Mouse (Mus musculus) granulocyte monocyte progenitor cell, adult 5-6 weeks (primary cell): Measurements from ENCODE around the gene Krtap8-1. TPM values are rescaled to one million over a fixed set of nuclear protein-coding genes. Genes with fewer than 3 reads are reported as not detected.

ENCODE experiments used
- ATAC-seq: replicated peaks from 2 replicates; pipeline ENCODE4 v1.8.0; 2016; ENCODE audit warnings: mild to moderate bottlenecking, moderate TSS enrichment, inconsistent platforms; ENCODE audit not compliant: poor library complexity, severe bottlenecking
- total RNA-seq, 2 experiments: library from RNA; stranded (forward) in 1 of 2; stranded (reverse) in 1 of 2; fragments of 200-712, 200-1000 nt in 1 of 2; fragments of >200 nt in 1 of 2; fragmentation: Nextera tagmentation in 1 of 2; gene quantifications; 2 replicates each; pipeline ENCODE4 v1.2.3; 2014 to 2017

The Krtap8-1 gene
- total RNA-seq (2014; fragmentation: Nextera tagmentation): not detected in 2 replicates
- not detected in 2 replicates for total RNA-seq (2017)

- ATAC-seq: no peak
These were observed at the start of gene Krtap8-1 for GRCm38 (mm10) chr16:89487852-89488251. TSS of gene Krtap8-1 (minus strand) at chr16:89487952.

GRCm38 (mm10) chr16:89537349-89537748 is 49.6 kb upstream of the Krtap8-1 start:
- no peak for ATAC-seq

DNA sequence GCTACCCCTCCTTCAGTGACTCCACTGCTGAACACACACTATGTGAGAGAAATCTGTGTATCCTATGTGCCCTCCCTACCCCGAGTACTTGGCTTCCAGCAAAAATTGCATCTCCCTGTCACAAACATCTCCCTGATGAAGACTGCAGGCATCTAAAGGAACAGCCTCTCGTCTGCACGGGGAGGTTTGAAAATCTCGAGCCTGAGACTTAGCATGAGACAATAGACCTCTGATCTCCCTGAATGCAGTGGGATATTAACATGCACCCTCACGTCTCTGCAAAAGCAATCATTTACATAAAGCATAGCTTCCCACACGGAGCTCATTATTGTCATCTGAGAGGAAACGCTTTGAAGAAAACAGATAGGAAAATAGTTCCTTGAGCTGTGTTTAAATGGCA is 42.8 kb upstream of the Krtap8-1 start:
- no peak for ATAC-seq

DNA sequence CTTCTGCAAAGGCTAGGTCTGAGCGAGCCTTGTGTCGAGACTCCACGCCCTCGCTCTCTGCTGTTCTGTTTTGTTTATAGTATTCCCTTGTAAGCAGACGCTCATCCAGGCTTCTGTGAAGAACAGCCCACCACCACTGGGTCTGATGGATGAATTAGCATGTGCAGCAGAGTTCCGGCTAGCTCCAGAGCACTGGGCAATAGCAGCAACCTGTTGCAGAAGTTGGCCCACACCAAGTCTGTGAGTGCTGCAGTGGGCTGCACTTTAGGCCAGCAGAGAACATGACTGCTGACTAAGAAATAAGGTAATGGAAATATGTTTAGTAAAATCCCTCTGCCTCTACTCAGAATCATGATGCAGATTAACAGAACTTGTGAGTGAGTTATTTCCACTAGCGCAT is 42.1 kb upstream of the Krtap8-1 start:
- ATAC-seq: no peak

DNA sequence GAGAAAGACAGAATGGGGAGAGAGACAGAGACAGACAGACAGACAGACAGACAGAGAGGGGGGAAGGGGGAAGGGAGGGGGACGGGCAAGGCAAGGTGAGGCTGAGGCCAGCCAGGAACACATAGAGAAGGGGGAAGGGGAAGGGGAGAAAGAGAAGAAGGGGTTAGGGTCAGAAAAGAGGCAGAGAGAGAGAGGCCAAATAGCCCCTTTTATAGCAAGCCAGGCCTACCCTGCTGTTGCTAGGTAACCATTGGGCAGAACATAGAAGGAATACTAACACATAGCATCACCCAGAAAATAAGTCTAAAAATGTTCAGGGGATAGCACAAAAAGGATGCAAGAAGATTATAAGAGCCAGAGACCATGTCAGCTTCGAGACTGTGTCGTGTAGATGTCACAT is 40.6 kb upstream of the Krtap8-1 start:
- no peak for ATAC-seq

GRCm38 (mm10) chr16:89520996-89521395 is 33.2 kb upstream of the Krtap8-1 start:
- no peak for ATAC-seq

DNA sequence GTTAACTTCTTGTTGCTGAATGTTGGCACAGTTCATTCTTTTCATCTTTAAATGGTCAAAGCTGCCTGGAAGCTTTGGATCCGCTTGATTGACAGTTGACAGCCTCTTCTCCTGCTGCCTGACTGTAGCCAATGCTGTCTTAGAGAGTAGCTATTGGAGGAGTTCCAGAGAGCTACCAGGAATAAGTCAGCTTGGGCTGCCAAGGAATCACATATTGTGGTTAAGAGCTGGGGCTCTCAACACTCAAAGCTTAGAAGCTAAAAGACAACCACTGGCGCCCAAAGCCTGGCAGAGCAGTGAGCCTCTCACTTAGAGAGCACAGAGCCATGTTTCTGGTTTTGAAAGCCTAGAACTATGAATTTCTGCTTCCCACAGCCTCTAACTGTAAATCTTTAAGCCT is 32.8 kb upstream of the Krtap8-1 start:
- no peak for ATAC-seq

GRCm38 (mm10) chr16:89520091-89520490 is 32.3 kb upstream of the Krtap8-1 start:
- no peak for ATAC-seq

DNA sequence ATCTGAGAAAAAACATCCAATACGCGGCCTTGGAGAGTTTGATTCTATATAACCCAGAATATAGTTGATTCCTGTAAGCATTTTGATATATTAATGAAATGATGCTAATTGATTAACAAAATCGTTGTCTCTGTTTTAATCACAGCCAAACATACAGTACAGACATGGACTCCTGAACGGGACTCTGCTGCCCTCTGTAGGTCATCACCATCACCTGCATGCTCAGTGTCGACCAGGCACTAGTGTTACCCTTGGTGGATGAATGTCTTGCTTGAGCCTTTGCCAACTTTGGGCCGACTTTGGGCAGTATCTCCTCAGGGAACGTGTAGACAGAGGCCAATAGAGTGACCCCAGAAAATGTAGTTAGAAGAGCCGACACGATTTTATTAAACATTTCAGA is 29.9 kb upstream of the Krtap8-1 start:
- peak; percentile 73 for ATAC-seq

GRCm38 (mm10) chr16:89513431-89513830 is 25.7 kb upstream of the Krtap8-1 start:
- ATAC-seq: no peak

DNA sequence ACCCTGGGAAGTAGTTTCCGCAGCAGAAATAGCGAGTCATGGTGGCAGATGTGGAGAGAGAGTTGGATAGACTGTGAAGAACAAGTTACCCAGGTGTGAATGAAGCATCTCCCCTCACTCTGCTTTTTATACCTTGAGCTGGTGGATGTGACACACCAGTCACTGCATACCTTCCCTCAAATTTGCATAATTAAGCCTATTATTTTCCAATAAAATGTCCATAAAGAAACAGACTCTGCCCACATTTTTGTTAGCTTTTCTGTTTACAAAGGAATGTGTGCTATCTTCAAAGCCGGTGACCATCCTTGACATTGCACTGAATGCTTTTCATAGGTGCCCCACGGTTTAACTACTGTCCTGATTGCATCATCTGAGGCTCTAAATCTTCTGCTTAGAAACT is 20.5 kb upstream of the Krtap8-1 start, which contains the start of gene Krtap7-1:
TSS of gene Krtap7-1 (minus strand) at position 101 of the 400 bp plus-strand sequence.
- no peak for ATAC-seq

DNA sequence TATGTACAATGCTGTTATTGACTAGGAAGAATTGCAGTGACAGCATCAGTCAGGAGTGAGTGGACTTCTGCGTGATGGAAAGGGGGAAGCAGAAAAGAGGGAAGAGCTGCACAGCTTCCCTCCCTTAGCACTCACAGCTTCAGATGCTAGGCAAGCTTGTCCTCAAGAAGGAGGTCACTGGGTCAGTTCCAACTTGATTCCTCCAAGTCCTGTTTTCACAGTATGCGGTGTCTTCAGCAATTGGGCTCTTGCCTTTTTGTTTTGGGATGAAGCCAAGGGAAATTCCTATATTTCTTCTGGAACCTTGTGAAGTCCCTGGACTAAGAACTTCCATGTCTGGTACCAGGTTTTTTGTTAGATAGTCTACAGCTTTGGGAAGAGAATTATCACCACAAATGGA is 15.8 kb upstream of the Krtap8-1 start:
- ATAC-seq: no peak

- ATAC-seq: no peak
These were observed 14.1 kb upstream of the Krtap8-1 start for GRCm38 (mm10) chr16:89501870-89502269.

DNA sequence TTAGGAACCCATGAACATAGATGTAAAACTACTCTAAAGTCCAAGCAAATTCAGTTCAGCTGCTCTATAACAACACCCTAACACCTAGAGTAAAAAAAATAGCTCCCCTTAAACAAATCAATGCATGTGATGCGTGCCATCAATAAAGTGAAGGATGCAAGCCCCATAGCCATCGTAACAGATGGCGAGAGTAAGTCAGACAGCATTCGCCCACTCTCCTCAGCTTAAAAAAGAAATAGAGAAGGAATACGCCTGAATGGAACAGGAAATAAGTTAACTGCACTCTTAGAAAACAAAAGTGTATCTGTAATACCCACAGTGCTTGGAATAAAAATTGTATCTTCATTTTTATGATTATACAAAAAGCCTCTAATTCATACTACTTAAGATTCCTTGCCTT is 9.2 kb upstream of the Krtap8-1 start:
- ATAC-seq: no peak

GRCm38 (mm10) chr16:89495394-89496153 is 7.8 kb upstream of the Krtap8-1 start:
- no peak for ATAC-seq

GRCm38 (mm10) chr16:89477679-89478314 is 10.0 kb downstream of the Krtap8-1 start:
- no peak for ATAC-seq

DNA sequence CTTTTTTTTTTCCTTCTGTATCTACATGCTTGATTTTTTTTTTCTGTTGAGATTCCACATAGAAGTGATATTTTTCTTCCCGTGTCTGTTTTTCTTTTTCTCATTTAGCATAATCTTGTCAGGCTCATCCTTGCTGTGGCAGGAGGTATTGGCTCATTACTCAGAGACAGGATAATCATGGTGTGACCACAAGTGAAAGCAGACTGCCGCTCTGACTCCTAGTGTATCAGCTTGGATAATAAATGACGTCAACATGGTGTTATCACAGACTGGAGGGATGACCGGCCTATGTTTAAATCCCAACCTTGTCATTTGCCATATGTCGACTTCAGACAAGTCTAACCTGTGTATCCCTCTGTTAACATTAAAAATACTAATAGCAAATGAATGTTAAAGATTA is 26.6 kb downstream of the Krtap8-1 start:
- no peak for ATAC-seq

Other genes starting within 250 kb of the Krtap8-1 start
- gene Krtap21-1, start 84.1 kb downstream of the Krtap8-1 start, total RNA-seq (2014; fragmentation: Nextera tagmentation): not detected in 2 replicates
- gene Krtap21-1, start 84.1 kb downstream of the Krtap8-1 start, total RNA-seq (2017): not detected in 2 replicates
- not detected in 2 replicates for gene Krtap6-2, start 67.8 kb downstream of the Krtap8-1 start, total RNA-seq (2014; fragmentation: Nextera tagmentation)
- not detected in 2 replicates for gene Krtap6-2, start 67.8 kb downstream of the Krtap8-1 start, total RNA-seq (2017)
- not detected in 2 replicates for gene Krtap7-1, start 20.4 kb upstream of the Krtap8-1 start, total RNA-seq (2014; fragmentation: Nextera tagmentation)
- not detected in 2 replicates for gene Krtap7-1, start 20.4 kb upstream of the Krtap8-1 start, total RNA-seq (2017)
- gene Krtap11-1, start 83.2 kb upstream of the Krtap8-1 start, total RNA-seq (2014; fragmentation: Nextera tagmentation): not detected in 2 replicates
- gene Krtap11-1, start 83.2 kb upstream of the Krtap8-1 start, total RNA-seq (2017): not detected in 2 replicates